Mouse (Mus musculus) forebrain, embryonic 16.5 days (tissue): ENCODE measurements around the gene 2610042L04Rik. TPM values are rescaled to one million over a fixed set of nuclear protein-coding genes. Genes with fewer than 3 reads are reported as not detected.
"Not testable (repeated sequence)": the region's sequence is repeated elsewhere in the genome, so short reads cannot be mapped to it uniquely, and the experiment has no call there.

Experiments
- ATAC-seq: fragments of 200-750 bp; cut with Nextera tagmentation; 2 replicates; pipeline ENCODE4 v1.8.0; 2017; ENCODE audit warnings: mild to moderate bottlenecking, moderate library complexity
- H3K27ac ChIP-seq: fragments of 300-500 bp; sonication (generic); 2 replicates; pipeline ENCODE4 v1.5.1; 2014; ENCODE audit warnings: low read length, control low read depth
- H3K27me3 ChIP-seq: fragments of 300-500 bp; sonication (generic); replicated peaks from 2 replicates; pipeline ENCODE4 v1.6.1; 2014; ENCODE audit warnings: low read length; ENCODE audit not compliant: control insufficient read depth, insufficient read depth
- H3K36me3 ChIP-seq: fragments of 300-500 bp; sonication (generic); 2 replicates; pipeline ENCODE4 v1.6.1; 2014; ENCODE audit not compliant: control insufficient read depth, insufficient read depth
- H3K4me1 ChIP-seq: fragments of 300-500 bp; sonication (generic); replicated peaks from 2 replicates; pipeline ENCODE4 v1.6.1; 2014; ENCODE audit warnings: low read length; ENCODE audit not compliant: control insufficient read depth, insufficient read depth
- H3K4me2 ChIP-seq: fragments of 300-500 bp; sonication (generic); 2 replicates; pipeline ENCODE4 v1.6.1; 2014; ENCODE audit warnings: mild to moderate bottlenecking, low read length, control low read depth
- H3K4me3 ChIP-seq: fragments of 300-500 bp; sonication (generic); replicated peaks from 2 replicates; pipeline ENCODE4 v1.5.1; 2014; ENCODE audit warnings: mild to moderate bottlenecking, low read length, control low read depth
- H3K9ac ChIP-seq: fragments of 300-500 bp; sonication (generic); replicated peaks from 2 replicates; pipeline ENCODE4 v1.6.1; 2014; ENCODE audit warnings: low read depth, low read length, control low read depth
- H3K9me3 ChIP-seq: fragments of 300-500 bp; sonication (generic); 2 replicates; pipeline ENCODE4 v1.6.1; 2016; ENCODE audit warnings: low read length; ENCODE audit not compliant: control insufficient read depth
- WGBS: fragments of 180-500 bp; shearing (Covaris S2); extraction: QIAGEN DNeasy Blood & Tissue Kit; methylation state at CpG from one replicate; pipeline ENCODE4 v1.1.7; 2014; 5-methylcytosine and 5-hydroxymethylcytosine counted together
- polyA plus RNA-seq: library from polyadenylated mRNA; unstranded; fragments of >200 nt; fragmentation: Nextera tagmentation; extraction: Ambion mirVana; gene quantifications from 2 replicates; pipeline ENCODE4 v1.2.1, GENCODE M21; 2015

2610042L04Rik gene
- 5.6 and 6.7 TPM in 2 replicates for polyA plus RNA-seq

- Histone ChIP-seq H3K4me3 (peak within 1 kb of the TSS; percentile 47), H3K4me2 (peak within 1 kb of the TSS; percentile 61), H3K9ac (peak within 1 kb of the TSS; percentile 66)
- 2% methylated on average over 15 of the region's 48 CpGs for WGBS
- not testable (repeated sequence) for H3K36me3 ChIP-seq, H3K27me3 ChIP-seq, H3K9me3 ChIP-seq, ATAC-seq, H3K27ac ChIP-seq, H3K4me1 ChIP-seq
Measured at GRCm38 (mm10) chr14:4334476-4335080, at the start of gene 2610042L04Rik. Gene 2610042L04Rik (plus strand): TSS chr14:4334763.

GRCm38 (mm10) chr14:4316983-4317382, 17.6 kb upstream of the 2610042L04Rik start, which contains the start of gene Gm3149:
Gene Gm3149 (plus strand): TSS chr14:4317283.
- H3K27me3 ChIP-seq, H3K27ac ChIP-seq, H3K9me3 ChIP-seq, H3K4me3 ChIP-seq, H3K9ac ChIP-seq, ATAC-seq, H3K4me1 ChIP-seq, H3K36me3 ChIP-seq, H3K4me2 ChIP-seq: not testable (repeated sequence)
- no CpG with 5 or more reads among the region's 1 CpGs for WGBS

GRCm38 (mm10) chr14:4335506-4335905, 943 bp downstream of the 2610042L04Rik start:
- not testable (repeated sequence) for H3K27ac ChIP-seq, H3K9ac ChIP-seq, H3K36me3 ChIP-seq, H3K9me3 ChIP-seq, H3K4me1 ChIP-seq, H3K4me3 ChIP-seq, H3K4me2 ChIP-seq, H3K27me3 ChIP-seq, ATAC-seq
- 8% methylated on average over 7 of the region's 8 CpGs for WGBS

GRCm38 (mm10) chr14:4368991-4369390, 34.4 kb downstream of the 2610042L04Rik start:
- not testable (repeated sequence) for H3K9ac ChIP-seq, H3K9me3 ChIP-seq, ATAC-seq, H3K27me3 ChIP-seq, H3K36me3 ChIP-seq, H3K27ac ChIP-seq, H3K4me2 ChIP-seq, H3K4me1 ChIP-seq, H3K4me3 ChIP-seq
- 94% methylated on average over 2 of the region's 3 CpGs for WGBS

DNA sequence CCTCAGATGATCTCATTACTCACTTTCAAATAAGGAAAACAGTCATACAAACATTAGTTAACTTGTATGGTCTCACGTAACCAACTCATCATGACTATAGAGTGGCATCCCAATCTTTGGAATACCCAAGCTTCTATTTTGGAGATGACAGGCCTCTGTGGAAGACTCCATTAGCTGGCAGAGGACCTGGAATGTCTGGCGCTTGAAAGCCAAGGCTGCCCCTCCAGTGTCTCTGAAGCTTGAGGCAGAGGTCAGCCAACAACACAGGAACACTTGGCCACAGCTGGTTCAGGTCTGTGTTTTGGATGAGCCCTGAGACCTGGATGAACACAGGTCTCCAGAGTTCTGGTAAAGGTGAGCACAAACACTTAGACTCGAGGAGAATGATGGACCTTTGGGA, 35.1 kb downstream of the 2610042L04Rik start:
- not testable (repeated sequence) for H3K36me3 ChIP-seq, H3K4me3 ChIP-seq, H3K27ac ChIP-seq, H3K27me3 ChIP-seq, H3K4me2 ChIP-seq, H3K4me1 ChIP-seq, H3K9me3 ChIP-seq, H3K9ac ChIP-seq, ATAC-seq
- WGBS, result 71% methylated on average over 3 of the region's 3 CpGs

DNA sequence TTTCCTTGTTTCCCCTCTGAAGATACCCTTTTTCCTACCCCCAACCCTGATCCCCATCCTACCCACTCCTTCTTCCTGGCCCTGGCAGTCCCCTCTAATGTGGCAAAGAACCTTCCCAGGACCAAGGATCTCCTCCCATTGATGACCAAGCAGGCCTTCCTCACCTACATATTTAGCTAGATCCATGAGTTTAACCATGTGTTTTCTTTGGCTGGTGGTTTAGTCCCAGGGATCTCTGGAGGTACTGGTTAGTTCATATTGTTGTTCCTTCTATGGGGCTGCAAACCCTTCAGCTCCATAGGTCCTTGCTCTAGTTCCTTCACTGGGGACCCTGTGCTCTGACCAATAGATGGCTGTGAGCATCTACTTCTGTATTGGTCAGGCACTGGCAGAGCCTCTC, 43.3 kb downstream of the 2610042L04Rik start:
- H3K4me2 ChIP-seq, H3K27ac ChIP-seq: not testable (repeated sequence)

DNA sequence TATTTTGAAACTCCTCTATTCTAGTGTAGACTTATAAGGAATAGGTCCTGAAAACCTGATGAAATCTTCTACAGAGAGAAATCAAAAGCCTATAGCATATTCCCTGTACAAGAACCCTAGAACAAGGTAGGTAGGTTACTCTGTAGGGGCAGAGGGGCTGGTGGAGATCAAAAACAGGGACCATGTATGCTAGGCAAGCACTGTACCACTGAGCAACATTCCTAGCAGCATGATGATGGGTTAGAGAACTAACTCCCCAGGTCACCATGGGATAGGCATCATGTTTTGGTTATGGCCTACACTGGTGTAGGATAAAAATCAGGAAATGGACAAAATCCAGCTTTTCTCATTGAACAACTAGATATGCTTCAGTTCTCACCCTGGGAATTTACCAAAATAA, 51.0 kb downstream of the 2610042L04Rik start:
- not testable (repeated sequence) for ATAC-seq, H3K4me3 ChIP-seq

More for the DNA sequence above, 43.3 kb downstream of the 2610042L04Rik start:
- not testable (repeated sequence) for H3K27me3 ChIP-seq, H3K9ac ChIP-seq, ATAC-seq, H3K36me3 ChIP-seq, H3K9me3 ChIP-seq, H3K4me1 ChIP-seq, H3K4me3 ChIP-seq

GRCm38 (mm10) chr14:4392841-4393530, 58.4 kb downstream of the 2610042L04Rik start:
- 100% methylated on average over 1 of the region's 6 CpGs for WGBS
- not testable (repeated sequence) for H3K27ac ChIP-seq, H3K9ac ChIP-seq, H3K4me1 ChIP-seq, H3K4me3 ChIP-seq, H3K4me2 ChIP-seq, H3K9me3 ChIP-seq, H3K27me3 ChIP-seq, ATAC-seq, H3K36me3 ChIP-seq

More for the DNA sequence above, 51.0 kb downstream of the 2610042L04Rik start:
- H3K27ac ChIP-seq, H3K27me3 ChIP-seq, H3K36me3 ChIP-seq, H3K9ac ChIP-seq, H3K4me2 ChIP-seq, H3K4me1 ChIP-seq, H3K9me3 ChIP-seq: not testable (repeated sequence)

DNA sequence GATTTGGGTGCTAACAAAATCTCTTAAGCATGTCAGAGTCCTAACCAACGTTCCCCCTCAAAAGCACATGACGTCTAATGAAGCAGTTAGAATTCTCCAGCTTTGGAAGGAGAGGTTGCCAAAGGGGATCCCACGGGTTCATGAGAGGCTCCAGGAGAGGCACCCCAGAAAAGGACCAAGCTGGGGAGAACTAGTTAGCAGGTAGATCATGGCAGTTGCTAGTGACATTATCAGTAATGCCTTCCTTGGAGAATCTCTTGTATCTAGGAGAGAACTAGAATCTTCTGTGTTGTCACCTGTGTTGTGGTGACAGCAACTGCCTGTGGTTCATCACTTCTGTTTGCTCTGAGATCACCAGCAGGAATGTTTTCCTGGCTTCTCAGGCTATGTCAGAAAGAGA, 62.7 kb downstream of the 2610042L04Rik start, which contains the start of gene Gm3159:
Gm3159 (plus strand) TSS at position 301 of the 400 bp plus-strand sequence.
- not testable (repeated sequence) for ATAC-seq, H3K4me3 ChIP-seq, H3K36me3 ChIP-seq, H3K9ac ChIP-seq, H3K9me3 ChIP-seq, H3K27ac ChIP-seq, H3K4me1 ChIP-seq, H3K4me2 ChIP-seq, H3K27me3 ChIP-seq
- 57% methylated on average over 1 of the region's 3 CpGs for WGBS
